Mouse (Mus musculus) adipose tissue, adult 10 weeks (tissue): ENCODE data around the gene Lrrc32. TPM values are rescaled to one million over a fixed set of nuclear protein-coding genes. Genes with fewer than 3 reads are reported as not detected.

ENCODE experiments used
- polyA plus RNA-seq: library from polyadenylated mRNA; stranded (reverse); fragments of 350-450 nt; fragmentation: Illumina TruSeq; extraction: RNeasy Lipid Tissue Mini Kit (QIAGEN cat#74804); gene quantifications from one replicate; pipeline ENCODE4 v1.2.3, GENCODE M21; 2014; ENCODE audit warnings: low read depth, low replicate concordance

Lrrc32 gene
- polyA plus RNA-seq, result 10.6 TPM

DNA sequence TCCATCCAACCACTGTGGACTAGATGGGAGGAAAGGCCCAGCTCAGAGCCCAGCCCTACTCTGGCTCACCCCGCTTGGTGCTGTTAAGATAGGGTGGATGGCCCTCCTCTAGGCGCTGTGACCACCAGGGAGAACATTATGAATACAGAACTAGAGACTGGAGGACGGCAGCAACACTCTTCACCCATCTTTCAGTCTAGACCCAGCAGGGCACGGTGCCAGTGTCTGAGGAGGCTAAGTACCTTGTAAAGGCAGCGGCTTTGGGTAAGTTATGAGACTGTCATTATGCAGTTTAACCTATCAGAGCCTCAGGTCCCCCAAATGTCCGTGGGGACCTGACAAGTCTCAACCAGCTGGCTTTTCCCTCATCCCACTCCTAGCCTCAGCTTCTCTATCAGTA is at the start of gene Lrrc32:
TSS of gene Lrrc32 (plus strand) at position 153 of the 400 bp plus-strand sequence.

DNA sequence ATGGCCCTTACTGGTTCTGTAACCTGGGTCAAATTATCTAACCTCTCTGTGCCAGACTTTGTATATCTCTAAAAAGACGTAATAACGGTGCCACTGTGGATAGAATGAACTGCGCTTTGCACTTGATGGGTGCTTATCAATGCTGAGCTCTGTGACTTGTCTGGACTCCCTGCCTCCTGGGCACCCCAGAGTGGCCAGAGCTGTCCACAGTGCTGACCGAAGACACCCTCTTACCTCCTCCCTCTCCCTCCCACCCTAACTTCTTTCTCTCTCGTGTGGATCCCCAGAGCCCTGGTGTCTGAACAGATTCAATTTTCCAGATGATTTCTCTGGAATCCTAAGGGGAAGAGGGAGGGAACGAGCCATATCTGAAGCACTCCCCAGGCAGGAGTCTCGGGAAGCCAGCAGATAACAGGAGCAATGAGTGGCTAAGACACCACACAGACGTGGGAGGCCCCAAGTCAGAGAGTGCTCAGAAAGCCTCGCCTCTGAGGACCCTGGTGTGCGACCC is 49.1 kb upstream of the Lrrc32 start, which contains the start of gene Gucy2d:
TSS of gene Gucy2d (plus strand) at position 461 of the 511 bp plus-strand sequence.

Other genes with a start within 250 kb of the Lrrc32 start
- gene Acer3, start 168.1 kb upstream of the Lrrc32 start, polyA plus RNA-seq, result 12.6 TPM
- gene Tsku, start 128.0 kb upstream of the Lrrc32 start, polyA plus RNA-seq, result 7.6 TPM
- gene Gucy2d, start 48.9 kb upstream of the Lrrc32 start, polyA plus RNA-seq, result not detected
- gene Emsy, start 167.5 kb downstream of the Lrrc32 start, polyA plus RNA-seq, result 18.5 TPM
- 46.7 TPM for gene Thap12, start 213.8 kb downstream of the Lrrc32 start, polyA plus RNA-seq